Mouse (Mus musculus): ENCODE data around the gene Hdac5. TPM values are rescaled to one million over a fixed set of nuclear protein-coding genes. Genes with fewer than 3 reads are reported as not detected.
"Not testable (repeated sequence)": the region's sequence is repeated elsewhere in the genome, so short reads cannot be mapped to it uniquely, and the experiment has no call there.

Gene Hdac5
- polyA plus RNA-seq, 1 experiment from 2014 or later: 39.8 TPM

DNA sequence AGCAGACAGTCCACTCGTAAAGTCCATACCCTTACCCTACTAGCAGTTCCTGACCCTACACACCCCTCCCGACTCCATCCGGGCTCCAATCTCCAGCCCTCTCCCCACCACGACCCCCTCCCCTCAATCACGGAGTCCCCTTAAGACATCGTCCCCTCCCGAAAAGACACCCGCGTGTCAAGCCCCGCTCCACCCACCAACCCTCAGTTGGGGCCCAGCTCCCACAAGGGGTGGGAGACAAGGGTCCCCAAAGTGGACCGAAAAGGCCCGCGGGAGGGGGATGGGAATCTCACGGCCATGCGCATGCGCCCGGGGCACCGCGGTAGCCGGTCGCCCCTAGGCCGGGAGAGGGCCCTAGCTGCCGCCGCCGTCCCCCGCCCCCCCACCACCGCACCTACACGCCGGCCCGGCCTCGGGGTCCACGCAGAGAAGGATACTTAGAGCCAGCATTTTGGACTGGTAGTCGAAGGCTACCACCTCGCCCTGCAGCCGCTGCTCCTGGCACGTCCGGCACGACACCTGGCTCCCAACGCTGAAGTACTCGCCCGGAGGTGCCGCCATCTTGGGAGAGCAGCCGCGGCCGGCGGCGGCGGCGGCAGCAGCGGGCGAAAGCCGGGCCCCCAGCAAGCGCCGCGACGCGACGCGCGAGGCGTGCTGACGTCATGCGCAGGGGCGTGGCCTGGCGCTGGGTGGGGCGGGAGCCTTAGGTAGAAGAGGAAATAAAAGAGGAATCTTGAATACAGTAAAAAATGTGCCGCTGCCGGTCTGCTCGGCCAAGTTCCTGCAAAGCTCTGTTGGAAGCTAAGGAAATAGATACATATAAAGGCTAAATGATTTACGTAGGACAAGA, 45.1 kb downstream of the Hdac5 start, which contains the start of gene Lsm12:
Lsm12 (minus strand) TSS at position 651 of the 850 bp plus-strand sequence.
- Histone ChIP-seq H3K36me3 (replicated peaks) (peaks cover 35% of the 10 kb centered on the region), H3K27ac (peak within 1 kb of the TSS; percentile 98), H3K27me3 (ENCODE audit: poor library complexity, severe bottlenecking) (no peaks in the 10 kb centered on the region), H3K9me3 (no peaks in the 10 kb centered on the region), H3K4me1 (peaks cover 35% of the 10 kb centered on the region), H3K4me3 (peak within 1 kb of the TSS; percentile 88)
- WGBS: under 1% methylated on average over 70 of the region's 70 CpGs
- DNase-seq (ENCODE audit: extremely low spot score, low spot score): peak; percentile 90

DNA sequence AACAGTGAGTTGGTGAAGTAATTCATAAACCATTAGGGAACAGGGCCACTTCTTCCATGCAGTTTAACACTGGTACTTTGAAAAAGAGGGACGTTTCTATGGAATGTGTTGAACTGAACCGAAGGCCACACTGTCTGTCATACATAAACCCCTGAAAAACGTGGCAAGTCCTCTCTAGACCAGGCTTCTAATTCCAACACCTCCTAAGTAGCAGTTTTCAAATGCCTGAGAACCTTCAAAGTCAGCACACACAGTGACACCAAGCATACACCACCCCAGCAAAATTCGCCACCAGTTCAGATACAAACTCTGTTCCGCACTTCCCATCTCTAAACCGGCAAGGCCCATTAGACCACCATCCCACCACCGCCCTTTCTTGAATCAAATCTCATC, 45.7 kb downstream of the Hdac5 start:
- Histone ChIP-seq H3K9me3 (no peaks in the 10 kb centered on the region), H3K27me3 (ENCODE audit: poor library complexity, severe bottlenecking) (no peaks in the 10 kb centered on the region), H3K4me1 (peaks cover 28% of the 10 kb centered on the region), H3K36me3 (replicated peaks) (peaks cover 41% of the 10 kb centered on the region), H3K4me3 (peak overlapping the region; percentile 88), H3K27ac (peak overlapping the region; percentile 98)
- no peak for DNase-seq (ENCODE audit: extremely low spot score, low spot score)
- 8% methylated on average over 7 of the region's 7 CpGs for WGBS

DNA sequence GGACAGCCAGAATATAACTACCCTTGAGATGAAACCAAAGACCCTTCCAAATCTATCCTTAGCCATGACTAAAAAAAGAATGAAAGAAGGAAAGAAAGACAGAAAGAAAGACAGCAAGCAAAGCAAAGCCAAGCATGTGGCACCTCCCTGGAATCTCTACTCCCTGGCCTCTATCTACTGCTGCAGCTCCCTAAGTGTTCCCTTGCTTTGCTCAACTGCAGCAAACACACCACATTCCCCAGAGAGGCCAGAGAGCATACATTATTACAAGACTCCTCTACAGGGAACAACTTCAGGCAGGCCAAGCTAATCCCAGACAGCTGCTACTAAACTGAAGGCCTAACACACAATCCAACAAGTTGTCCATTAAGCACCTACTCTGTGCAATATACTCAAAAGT, 50.1 kb downstream of the Hdac5 start:
- H3K36me3 ChIP-seq (replicated peaks): peaks cover 84% of the 10 kb centered on the region
- H3K4me1 ChIP-seq: peaks cover 16% of the 10 kb centered on the region
- DNase-seq (ENCODE audit: extremely low spot score, low spot score): no peak
- H3K27me3 ChIP-seq (ENCODE audit: poor library complexity, severe bottlenecking): no peaks in the 10 kb centered on the region
- no peak overlapping the region for H3K27ac ChIP-seq
- H3K9me3 ChIP-seq: no peaks in the 10 kb centered on the region
- H3K4me3 ChIP-seq: no peak overlapping the region

DNA sequence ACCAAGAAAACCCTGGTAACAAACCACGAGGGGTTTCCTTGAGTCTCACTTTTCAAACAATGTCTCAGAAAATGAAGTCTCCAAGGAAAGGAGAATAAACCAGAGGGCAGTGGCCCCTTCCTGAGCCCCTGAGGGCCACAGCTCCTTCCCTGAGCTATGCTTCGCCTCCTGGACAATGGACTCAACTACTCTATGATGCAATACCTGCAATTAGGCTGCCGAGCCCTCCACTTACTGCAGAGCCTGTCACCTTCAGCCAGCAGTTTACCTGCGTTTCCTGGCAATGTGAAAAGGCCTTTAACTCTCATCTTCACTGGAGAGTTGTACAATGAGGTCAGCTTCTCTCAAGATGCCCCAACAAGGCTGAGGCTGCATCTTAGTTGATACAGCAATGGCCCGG, 61.3 kb downstream of the Hdac5 start:
- no peaks in the 10 kb centered on the region for H3K4me1 ChIP-seq
- H3K27ac ChIP-seq: no peak overlapping the region
- H3K36me3 ChIP-seq (replicated peaks): peaks cover 99% of the 10 kb centered on the region
- no peaks in the 10 kb centered on the region for H3K27me3 ChIP-seq (ENCODE audit: poor library complexity, severe bottlenecking)
- no peak for DNase-seq (ENCODE audit: extremely low spot score, low spot score)
- H3K4me3 ChIP-seq: no peak overlapping the region
- no peaks in the 10 kb centered on the region for H3K9me3 ChIP-seq
- 89% methylated on average over 5 of the region's 5 CpGs for WGBS

DNA sequence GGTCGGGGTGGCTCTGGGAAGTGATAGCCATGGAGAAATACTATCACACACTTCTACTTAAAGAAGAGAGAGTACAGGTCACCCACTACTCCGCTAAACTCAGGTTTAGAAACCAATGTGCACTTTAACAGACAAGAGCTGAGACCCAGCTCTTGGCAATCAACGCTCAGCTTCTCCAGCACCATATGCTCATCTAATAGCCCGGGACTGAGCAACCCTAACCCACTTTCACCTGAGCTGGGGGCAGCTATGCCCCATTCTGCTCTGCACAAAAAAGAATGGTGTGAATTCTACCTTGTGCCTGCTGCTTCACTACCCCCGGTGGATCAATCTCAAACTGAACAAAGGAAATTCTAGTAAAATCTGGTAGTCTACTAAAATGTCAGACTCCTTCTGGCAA, 62.4 kb downstream of the Hdac5 start:
- peaks cover 100% of the 10 kb centered on the region for H3K36me3 ChIP-seq (replicated peaks)
- no peaks in the 10 kb centered on the region for H3K4me1 ChIP-seq
- no peaks in the 10 kb centered on the region for H3K9me3 ChIP-seq
- no peak overlapping the region for H3K4me3 ChIP-seq
- H3K27ac ChIP-seq: no peak overlapping the region
- no peaks in the 10 kb centered on the region for H3K27me3 ChIP-seq (ENCODE audit: poor library complexity, severe bottlenecking)
- 93% methylated on average over 5 of the region's 5 CpGs for WGBS
- no peak for DNase-seq (ENCODE audit: extremely low spot score, low spot score)

DNA sequence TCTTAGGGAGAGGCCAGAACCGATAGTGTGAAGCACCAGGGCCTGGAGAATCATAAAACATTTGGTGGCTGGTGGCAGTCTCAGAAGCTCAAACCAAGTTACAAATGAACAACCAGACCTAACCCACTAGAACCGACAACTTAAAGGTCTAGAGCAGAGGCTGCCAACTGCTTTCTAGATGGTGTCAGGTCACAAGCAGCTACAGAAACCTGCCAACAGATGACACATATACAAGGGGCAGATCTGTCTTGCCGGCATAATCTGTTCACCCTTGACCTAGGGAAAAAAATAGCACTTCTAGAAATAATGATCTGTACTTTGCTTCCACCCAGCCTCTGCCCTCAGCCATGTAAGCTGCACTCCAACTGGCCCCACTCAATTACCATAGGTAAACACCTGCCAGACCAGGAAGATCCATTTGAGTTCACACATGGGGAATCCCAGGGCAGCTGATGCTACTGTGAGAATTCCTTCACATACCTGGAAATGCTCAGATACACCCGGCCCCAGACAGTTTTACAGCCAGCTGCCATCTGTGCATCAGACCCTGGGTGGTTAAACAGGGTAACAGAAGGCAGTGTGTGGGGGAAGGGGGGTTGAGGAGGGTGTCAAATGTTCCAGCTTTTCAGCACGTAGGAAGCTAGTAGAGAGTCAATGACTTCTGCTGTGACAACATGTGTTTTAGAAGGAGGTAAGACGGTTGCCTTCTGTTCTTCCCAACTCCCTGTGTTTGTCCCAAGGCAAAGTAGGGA, 63.8 kb downstream of the Hdac5 start:
- Histone ChIP-seq H3K4me3 (no peak overlapping the region), H3K27ac (no peak overlapping the region), H3K4me1 (no peaks in the 10 kb centered on the region), H3K27me3 (ENCODE audit: poor library complexity, severe bottlenecking) (no peaks in the 10 kb centered on the region), H3K9me3 (no peaks in the 10 kb centered on the region), H3K36me3 (replicated peaks) (peaks cover 98% of the 10 kb centered on the region)
- 89% methylated on average over 6 of the region's 6 CpGs for WGBS
- no peak for DNase-seq (ENCODE audit: extremely low spot score, low spot score)

DNA sequence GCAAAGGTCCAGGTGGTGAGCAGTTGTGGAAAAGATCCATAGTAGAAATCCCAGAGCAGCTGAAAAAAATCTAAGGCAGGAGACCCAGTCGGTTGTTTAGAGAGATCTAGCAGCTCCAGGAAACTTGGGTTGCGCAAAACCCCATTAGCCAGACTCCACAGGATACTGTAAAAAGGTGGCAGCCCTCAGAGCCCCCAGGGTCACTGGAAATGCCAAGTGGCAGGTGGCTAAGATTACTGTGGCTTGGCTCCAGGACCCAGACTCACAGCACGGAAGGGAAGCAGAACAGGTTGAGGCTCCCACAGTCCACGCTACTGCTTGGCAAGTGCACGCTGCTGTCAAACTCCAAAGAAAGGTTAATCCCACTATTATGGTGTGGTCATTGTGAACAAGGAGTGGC, 70.2 kb downstream of the Hdac5 start:
- 79% methylated on average over 5 of the region's 5 CpGs for WGBS

DNA sequence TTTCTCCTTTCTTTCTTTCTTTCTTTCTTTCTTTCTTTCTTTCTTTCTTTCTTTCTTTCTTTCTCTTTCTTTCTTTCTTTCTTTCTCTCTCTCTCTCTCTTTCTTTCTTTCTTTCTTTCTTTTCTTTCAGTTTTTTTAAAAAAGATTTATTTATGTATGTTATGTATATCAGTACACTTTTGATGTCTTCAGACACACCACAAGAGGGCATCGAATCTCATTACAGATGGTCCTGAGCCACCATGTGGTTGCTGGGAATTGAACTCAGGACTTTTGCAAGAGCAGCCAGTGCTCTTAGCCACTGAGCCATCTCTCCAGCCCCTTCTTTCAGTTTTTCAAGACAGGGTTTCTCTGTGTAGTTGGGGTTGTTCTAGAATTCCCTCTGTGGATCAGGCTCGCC, 71.9 kb downstream of the Hdac5 start:
- not testable (repeated sequence) for H3K4me3 ChIP-seq; H3K27ac ChIP-seq; H3K27me3 ChIP-seq (ENCODE audit: poor library complexity, severe bottlenecking); DNase-seq (ENCODE audit: extremely low spot score, low spot score); H3K9me3 ChIP-seq
- Histone ChIP-seq H3K4me1 (peaks cover 11% of the 10 kb centered on the region), H3K36me3 (replicated peaks) (peaks cover 42% of the 10 kb centered on the region)
- WGBS: 85% methylated on average over 2 of the region's 2 CpGs

More for the DNA sequence above, 70.2 kb downstream of the Hdac5 start:
- no peaks in the 10 kb centered on the region for H3K27me3 ChIP-seq (ENCODE audit: poor library complexity, severe bottlenecking)
- no peak overlapping the region for H3K27ac ChIP-seq
- peaks cover 43% of the 10 kb centered on the region for H3K36me3 ChIP-seq (replicated peaks)
- peaks cover 11% of the 10 kb centered on the region for H3K4me1 ChIP-seq
- no peak for DNase-seq (ENCODE audit: extremely low spot score, low spot score)
- H3K9me3 ChIP-seq: no peaks in the 10 kb centered on the region
- H3K4me3 ChIP-seq: no peak overlapping the region

DNA sequence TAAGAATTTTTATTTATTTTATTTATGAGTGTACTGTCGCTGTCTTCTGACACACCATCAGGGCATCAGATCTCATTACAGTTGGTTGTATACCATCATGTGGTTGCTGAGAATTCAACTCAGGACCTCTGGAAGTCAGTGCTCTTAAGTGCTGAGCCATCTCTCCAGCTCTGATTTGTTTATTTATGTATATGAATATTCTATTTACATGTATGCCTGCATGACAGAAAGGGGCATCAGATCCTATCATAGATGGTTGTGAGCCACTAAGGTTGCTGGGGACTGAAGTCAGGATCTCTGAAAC, 73.2 kb downstream of the Hdac5 start:
- no peaks in the 10 kb centered on the region for H3K9me3 ChIP-seq
- H3K4me1 ChIP-seq: peaks cover 11% of the 10 kb centered on the region
- DNase-seq (ENCODE audit: extremely low spot score, low spot score): no peak
- H3K27ac ChIP-seq: no peak overlapping the region
- peaks cover 40% of the 10 kb centered on the region for H3K36me3 ChIP-seq (replicated peaks)
- WGBS: 7% methylated on average over 1 of the region's 1 CpGs
- H3K27me3 ChIP-seq (ENCODE audit: poor library complexity, severe bottlenecking): no peaks in the 10 kb centered on the region
- peak overlapping the region; percentile 92; the same call in 1 of the 2 replicates for H3K4me3 ChIP-seq

DNA sequence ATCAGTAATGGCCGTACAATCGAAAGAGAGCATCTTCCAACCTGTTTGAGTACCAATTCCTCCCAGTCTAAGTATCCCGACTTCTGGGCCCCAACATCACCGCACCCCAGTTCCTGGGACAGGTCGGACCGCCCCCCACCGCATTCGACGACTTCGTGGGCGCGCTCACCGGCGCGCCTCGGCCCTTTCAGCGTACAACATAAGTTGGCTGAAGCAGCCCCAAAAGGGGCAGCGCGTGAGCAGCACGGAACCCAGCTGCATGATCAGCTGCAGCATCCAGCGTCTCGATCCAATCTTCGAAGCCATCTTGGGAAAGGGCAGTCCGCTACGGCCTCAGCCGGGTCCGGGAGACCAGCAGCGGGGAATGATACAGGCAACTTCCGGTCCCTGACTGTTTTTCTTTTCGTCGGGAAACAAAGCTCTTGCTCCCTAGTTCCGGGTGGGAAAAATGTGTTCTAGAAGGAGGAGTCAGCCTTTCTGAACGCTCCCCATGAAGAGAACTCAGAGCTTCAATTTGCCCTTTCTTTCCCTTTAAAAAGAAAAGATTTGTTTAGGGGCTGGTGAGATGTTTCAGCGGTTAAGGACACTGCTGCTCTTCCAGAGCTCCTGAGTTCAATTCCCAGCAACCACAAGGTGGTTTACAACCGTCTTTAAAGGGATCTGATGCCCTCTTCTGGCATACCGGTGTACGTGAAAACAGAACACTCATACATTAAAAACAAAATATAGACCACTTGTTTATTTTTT, 73.8 kb downstream of the Hdac5 start, which contains the start of gene Tmem101:
Tmem101 (minus strand) TSS at position 366 of the 747 bp plus-strand sequence.
- no peaks in the 10 kb centered on the region for H3K27me3 ChIP-seq (ENCODE audit: poor library complexity, severe bottlenecking)
- H3K9me3 ChIP-seq: no peaks in the 10 kb centered on the region
- peak within 1 kb of the TSS; percentile 92 for H3K4me3 ChIP-seq
- peak; percentile 87 for DNase-seq (ENCODE audit: extremely low spot score, low spot score)
- H3K36me3 ChIP-seq (replicated peaks): peaks cover 35% of the 10 kb centered on the region
- peak within 1 kb of the TSS; percentile 90 for H3K27ac ChIP-seq
- under 1% methylated on average over 37 of the region's 37 CpGs for WGBS
- peaks cover 11% of the 10 kb centered on the region for H3K4me1 ChIP-seq

DNA sequence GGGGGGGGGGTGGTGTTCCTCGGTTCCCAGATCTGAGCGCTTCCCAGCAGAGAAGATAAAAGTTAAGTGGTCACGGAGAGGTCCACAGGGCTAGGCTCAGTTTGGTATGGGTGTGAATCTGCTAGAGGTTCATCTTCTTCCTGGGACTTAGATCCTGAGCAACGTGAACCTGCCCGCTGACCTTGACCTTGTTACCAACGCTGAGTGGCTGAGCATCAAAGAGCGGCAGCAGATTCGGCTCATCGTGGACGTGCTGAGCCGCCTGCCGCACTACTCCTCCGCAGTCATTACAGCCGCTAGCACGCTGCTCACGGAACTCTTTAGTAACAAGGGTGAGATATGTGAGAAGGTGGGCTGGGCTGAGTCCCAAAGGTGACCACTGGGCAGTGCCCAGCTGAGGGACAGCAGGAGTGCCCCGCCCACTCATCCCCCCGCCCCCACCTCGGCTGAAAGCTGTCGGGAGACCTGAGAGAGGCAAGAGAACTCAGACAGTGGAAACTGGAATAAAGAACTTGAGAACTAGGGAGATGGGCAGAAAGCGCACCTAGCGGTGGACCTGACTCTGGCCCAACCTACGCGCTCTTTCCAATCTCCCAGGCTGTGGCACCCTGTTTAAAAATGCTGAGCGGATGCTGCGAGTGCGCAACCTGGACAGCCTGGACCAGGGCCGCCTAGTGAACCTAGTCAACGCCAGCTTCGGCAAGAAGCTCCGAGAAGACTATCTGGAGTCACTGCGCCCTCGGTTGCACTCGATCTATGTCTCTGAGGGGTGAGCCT, 82.6 kb downstream of the Hdac5 start:
- DNase-seq (ENCODE audit: extremely low spot score, low spot score): no peak
- WGBS: 14% methylated on average over 34 of the region's 34 CpGs
- H3K4me3 ChIP-seq: peak overlapping the region; percentile 33

DNA sequence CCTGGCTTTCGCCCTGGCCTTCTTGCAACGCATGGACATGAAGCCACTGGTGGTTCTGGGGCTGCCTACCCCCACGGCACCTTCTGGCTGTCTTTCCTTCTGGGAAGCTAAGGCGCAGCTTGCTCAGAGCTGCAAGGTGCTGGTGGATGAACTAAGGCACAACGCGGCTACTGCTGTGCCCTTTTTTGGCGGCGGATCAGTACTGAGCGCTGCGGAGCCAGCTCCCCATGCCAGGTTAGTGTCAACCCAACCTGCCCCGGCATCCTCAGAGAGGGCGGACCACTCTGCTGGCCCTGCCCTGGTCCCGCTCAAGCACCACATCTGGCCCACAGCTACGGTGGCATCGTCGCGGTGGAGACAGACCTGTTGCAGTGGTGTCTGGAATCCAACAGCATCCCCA, 83.4 kb downstream of the Hdac5 start:
- Histone ChIP-seq H3K27ac (no peak overlapping the region), H3K27me3 (ENCODE audit: poor library complexity, severe bottlenecking) (peaks cover 80% of the 10 kb centered on the region), H3K4me1 (peaks cover 30% of the 10 kb centered on the region), H3K36me3 (replicated peaks) (no peaks in the 10 kb centered on the region), H3K4me3 (peak overlapping the region; percentile 44), H3K9me3 (no peaks in the 10 kb centered on the region)
- DNase-seq (ENCODE audit: extremely low spot score, low spot score): no peak
- 12% methylated on average over 17 of the region's 17 CpGs for WGBS

More for the DNA sequence above, 82.6 kb downstream of the Hdac5 start:
- no peak overlapping the region for H3K27ac ChIP-seq
- H3K4me1 ChIP-seq: peaks cover 30% of the 10 kb centered on the region
- peaks cover 2% of the 10 kb centered on the region; the same call in 1 of the 2 replicates for H3K36me3 ChIP-seq (replicated peaks)
- H3K27me3 ChIP-seq (ENCODE audit: poor library complexity, severe bottlenecking): peaks cover 75% of the 10 kb centered on the region
- no peaks in the 10 kb centered on the region for H3K9me3 ChIP-seq
